ENCODE assay signal across 8 mouse cellular contexts in genomic region chr1:167896234-167896633, GRCm38 (mm10).
A peak's percentile ranks its signal among the peaks of the same experiment; 100 is the strongest.
DNase-seq lines count a peak whose midpoint lies in the region; ATAC-seq and TF ChIP-seq lines count a peak whose summit lies in the region.

No protein-coding gene starts in this region.

- intact Hi-C loops in gastrocnemius, postnatal 36 days (cut with DNase I) = no loop called here

- DNase-seq in hindbrain, embryonic 10.5 days (ENCODE audit: low spot score) = peak; percentile 56
- DNase-seq in cerebellum, adult 9-10 months = peak; percentile 21
- peak; percentile 49 to 64 for DNase-seq in layer of hippocampus, postnatal 10 days (ENCODE audit: low spot score in 2 of 2)
- peak; percentile 56 for DNase-seq in midbrain, embryonic 10.5 days (ENCODE audit: low spot score)
- DNase-seq in stomach, postnatal 0 days (ENCODE audit: low spot score) = peak; percentile 45
- no peak for DNase-seq in gastrocnemius, postnatal 36 days

- H3K27ac ChIP-seq in hindbrain, embryonic 10.5 days = no peak overlapping the region
- no peak overlapping the region for H3K27ac ChIP-seq in hindbrain, embryonic 12.5 days
- H3K27ac ChIP-seq in midbrain, embryonic 10.5 days (replicated peaks) = no peak overlapping the region
- no peak overlapping the region for H3K27ac ChIP-seq in stomach, postnatal 0 days (replicated peaks)

- H3K9ac ChIP-seq in hindbrain, embryonic 12.5 days = no peak overlapping the region
- H3K9ac ChIP-seq in stomach, postnatal 0 days (ENCODE audit: low read length) = no peak overlapping the region

- no peaks in the 10 kb centered on the region for H3K27me3 ChIP-seq in hindbrain, embryonic 10.5 days (ENCODE audit: insufficient read depth, poor library complexity, severe bottlenecking)
- no peaks in the 10 kb centered on the region for H3K27me3 ChIP-seq in hindbrain, embryonic 12.5 days
- H3K27me3 ChIP-seq in midbrain, embryonic 10.5 days (ENCODE audit: low read depth, poor library complexity, severe bottlenecking) = peaks cover 4% of the 10 kb centered on the region; the same call in 1 of the 2 replicates
- no peaks in the 10 kb centered on the region for H3K27me3 ChIP-seq in stomach, postnatal 0 days (ENCODE audit: control insufficient read depth, insufficient read depth, low read length)

- peak; percentile 83 for TF ChIP-seq CTCF in stomach, postnatal 0 days (IDR thresholded peaks at IDR 0.05; ENCODE audit: low read depth)

- whole genome bisulfite sequencing in hindbrain, embryonic 10.5 days = 34% methylated on average over 7 of the region's 7 CpGs
- WGBS in hindbrain, embryonic 12.5 days = 38% methylated on average over 7 of the region's 7 CpGs
- WGBS in midbrain, embryonic 10.5 days = 38% methylated on average over 7 of the region's 7 CpGs
- 33% methylated on average over 7 of the region's 7 CpGs for WGBS in stomach, postnatal 0 days

- no peak overlapping the region for H3K4me3 ChIP-seq in hindbrain, embryonic 10.5 days
- H3K4me3 ChIP-seq in hindbrain, embryonic 12.5 days = no peak overlapping the region
- H3K4me3 ChIP-seq in midbrain, embryonic 10.5 days = no peak overlapping the region
- H3K4me3 ChIP-seq in stomach, postnatal 0 days (ENCODE audit: low read depth, low read length) = no peak overlapping the region

- no peaks in the 10 kb centered on the region for H3K36me3 ChIP-seq in hindbrain, embryonic 10.5 days
- H3K36me3 ChIP-seq in hindbrain, embryonic 12.5 days = no peaks in the 10 kb centered on the region
- H3K36me3 ChIP-seq in midbrain, embryonic 10.5 days = no peaks in the 10 kb centered on the region
- H3K36me3 ChIP-seq in stomach, postnatal 0 days (ENCODE audit: control insufficient read depth, insufficient read depth, low read length) = no peaks in the 10 kb centered on the region

- no peak for ATAC-seq in hindbrain, embryonic 12.5 days (ENCODE audit: low FRiP score)
- ATAC-seq in granulocyte monocyte progenitor cell, adult 5-6 weeks (replicated peaks; ENCODE audit: poor library complexity, severe bottlenecking) = peak; percentile 72
- no peak for ATAC-seq in stomach, postnatal 0 days (ENCODE audit: low FRiP score, low TSS enrichment)

- no peaks in the 10 kb centered on the region for H3K9me3 ChIP-seq in hindbrain, embryonic 10.5 days
- no peaks in the 10 kb centered on the region for H3K9me3 ChIP-seq in hindbrain, embryonic 12.5 days (replicated peaks)
- H3K9me3 ChIP-seq in midbrain, embryonic 10.5 days (replicated peaks) = no peaks in the 10 kb centered on the region
- H3K9me3 ChIP-seq in stomach, postnatal 0 days (ENCODE audit: control insufficient read depth, low read length) = no peaks in the 10 kb centered on the region

- no peaks in the 10 kb centered on the region for H3K4me1 ChIP-seq in hindbrain, embryonic 10.5 days (replicated peaks)
- peaks cover 3% of the 10 kb centered on the region; the same call in 1 of the 2 replicates for H3K4me1 ChIP-seq in hindbrain, embryonic 12.5 days
- H3K4me1 ChIP-seq in midbrain, embryonic 10.5 days = no peaks in the 10 kb centered on the region
- no peaks in the 10 kb centered on the region for H3K4me1 ChIP-seq in stomach, postnatal 0 days (replicated peaks; ENCODE audit: control insufficient read depth, insufficient read depth)

- H3K4me2 ChIP-seq in hindbrain, embryonic 12.5 days (replicated peaks) = no peak overlapping the region
- H3K4me2 ChIP-seq in stomach, postnatal 0 days (replicated peaks; ENCODE audit: low read depth) = no peak overlapping the region

- no peak for TF ChIP-seq EP300 in stomach, postnatal 0 days (optimal IDR thresholded peaks at IDR 0.05)

Comparison
In these comparisons a context has a peak if more than half of its experiments do, and no peak if none do; other contexts are left out.
1. DNase-seq: peak in hindbrain, embryonic 10.5 days (single experiment), cerebellum, adult 9-10 months (single experiment), layer of hippocampus, postnatal 10 days (2 of 2), midbrain, embryonic 10.5 days (single experiment) and stomach, postnatal 0 days (single experiment); none in gastrocnemius, postnatal 36 days (0 of 2).